8 mouse cellular contexts compared by ENCODE assay signal in the genomic region with DNA sequence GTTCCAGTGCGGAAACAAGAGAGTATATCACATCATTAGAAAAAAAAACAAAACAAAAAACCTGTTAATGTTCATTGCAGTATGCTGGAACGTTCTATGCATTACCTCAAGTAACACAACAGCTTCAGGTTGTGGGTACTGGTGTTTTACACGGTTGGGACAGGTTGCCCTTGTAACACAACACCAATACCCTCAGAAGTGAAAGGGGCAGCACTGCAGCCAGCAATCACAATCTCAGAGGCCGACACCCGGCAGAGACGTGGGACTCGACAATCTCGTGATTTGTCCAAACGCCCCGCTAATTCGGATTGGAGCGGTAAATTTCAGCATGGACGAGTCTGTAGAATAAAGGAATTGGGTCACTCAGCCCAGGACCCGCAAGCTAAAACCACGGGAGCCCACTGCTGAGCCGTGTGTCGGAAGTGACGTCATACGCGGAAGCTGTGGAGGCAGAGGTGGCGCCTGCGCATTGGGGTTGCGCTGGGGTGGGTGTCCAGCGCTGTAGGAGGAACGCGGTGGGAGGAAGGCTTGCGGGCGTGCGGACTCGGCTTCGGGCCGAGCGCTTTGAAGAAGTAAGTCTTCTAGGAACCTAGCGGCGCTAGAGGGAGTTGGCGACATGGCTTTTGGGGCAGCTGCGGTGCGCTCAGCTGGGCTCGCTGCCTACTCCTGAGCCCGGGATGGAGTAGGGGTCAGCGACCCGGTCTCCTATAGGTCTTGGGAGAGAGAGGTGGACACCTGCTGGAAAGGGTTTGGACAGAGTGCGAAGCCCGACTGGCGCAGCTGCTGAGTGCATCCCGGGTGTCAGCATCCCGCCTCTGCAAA. TPM values are rescaled to one million over a fixed set of nuclear protein-coding genes. Genes with fewer than 3 reads are reported as not detected.
DNase-seq lines count a peak whose midpoint lies in the region; ATAC-seq and TF ChIP-seq lines count a peak whose summit lies in the region.

A gene (plus strand): TSS at position 472 of the 822 bp plus-strand sequence.

- 1% methylated on average over 47 of the region's 47 CpGs for WGBS in bone marrow, adult 2 months
- WGBS in embryonic facial prominence, embryonic 15.5 days: 1% methylated on average over 47 of the region's 47 CpGs
- 2% methylated on average over 47 of the region's 47 CpGs for WGBS in heart, embryonic 10.5 days
- WGBS in kidney, embryonic 15.5 days: 2% methylated on average over 47 of the region's 47 CpGs

- DNase-seq in 416B (ENCODE audit: low read depth) (peak; percentile 95), liver (peak; percentile 95)
- peak; percentile 97 for DNase-seq in heart, embryonic 10.5 days (ENCODE audit: low spot score)
- DNase-seq in spleen, postnatal 4 days (ENCODE audit: low spot score in 2 of 2): peak; percentile 93 to 98

- ATAC-seq in embryonic facial prominence, embryonic 15.5 days (ENCODE audit: insufficient number of reproducible peaks, low FRiP score, low TSS enrichment, low read depth): peak; percentile 97
- ATAC-seq in kidney, embryonic 15.5 days (replicated peaks; ENCODE audit: low FRiP score): peak; percentile 98
- peak; percentile 96 for ATAC-seq in monocyte, adult 5-6 weeks (replicated peaks; ENCODE audit: insufficient number of reproducible peaks, low FRiP score, low TSS enrichment, poor library complexity, severe bottlenecking)

- no peaks in the 10 kb centered on the region for H3K27me3 ChIP-seq in embryonic facial prominence, embryonic 15.5 days
- H3K27me3 ChIP-seq in heart, embryonic 10.5 days (ENCODE audit: insufficient read depth, poor library complexity, severe bottlenecking): no peaks in the 10 kb centered on the region
- H3K27me3 ChIP-seq in kidney, embryonic 15.5 days: no peaks in the 10 kb centered on the region

- no peaks in the 10 kb centered on the region; the same call in none of the 2 replicates for H3K4me1 ChIP-seq in bone marrow, adult 2 months (ENCODE audit: control insufficient read depth, insufficient read depth, low read length)
- no peaks in the 10 kb centered on the region for H3K4me1 ChIP-seq in embryonic facial prominence, embryonic 15.5 days
- H3K4me1 ChIP-seq in heart, embryonic 10.5 days: peaks cover 11% of the 10 kb centered on the region; the same call in 1 of the 2 replicates
- H3K4me1 ChIP-seq in kidney, embryonic 15.5 days: peaks cover 9% of the 10 kb centered on the region

- peak; percentile 88 for TF ChIP-seq POLR2A in bone marrow, adult 2 months (IDR thresholded peaks at IDR 0.05; ENCODE audit: borderline replicate concordance, control insufficient read depth, low read depth, low read length)

- H3K9ac ChIP-seq in embryonic facial prominence, embryonic 15.5 days: peak within 1 kb of the TSS; percentile 79
- H3K9ac ChIP-seq in kidney, embryonic 15.5 days: peak within 1 kb of the TSS; percentile 69

- 0 out of 2 replicates have a peak, but pooled peaks cover 3% of the 10 kb centered on the region for H3K36me3 ChIP-seq in embryonic facial prominence, embryonic 15.5 days
- no peaks in the 10 kb centered on the region for H3K36me3 ChIP-seq in heart, embryonic 10.5 days
- peaks cover 1% of the 10 kb centered on the region; the same call in 1 of the 2 replicates for H3K36me3 ChIP-seq in kidney, embryonic 15.5 days

- H3K4me2 ChIP-seq in embryonic facial prominence, embryonic 15.5 days (replicated peaks): peak within 1 kb of the TSS; percentile 76
- peak within 1 kb of the TSS; percentile 95 for H3K4me2 ChIP-seq in kidney, embryonic 15.5 days

- no peaks in the 10 kb centered on the region for H3K9me3 ChIP-seq in embryonic facial prominence, embryonic 15.5 days (replicated peaks)
- H3K9me3 ChIP-seq in heart, embryonic 10.5 days: no peaks in the 10 kb centered on the region
- H3K9me3 ChIP-seq in kidney, embryonic 15.5 days (replicated peaks): no peaks in the 10 kb centered on the region

- H3K27ac ChIP-seq in bone marrow, adult 2 months (ENCODE audit: control insufficient read depth, insufficient read depth, low read depth, low read length, poor library complexity): peak within 1 kb of the TSS; percentile 86
- H3K27ac ChIP-seq in embryonic facial prominence, embryonic 15.5 days (replicated peaks): peak within 1 kb of the TSS; percentile 71
- peak within 1 kb of the TSS; percentile 90 for H3K27ac ChIP-seq in heart, embryonic 10.5 days
- H3K27ac ChIP-seq in kidney, embryonic 15.5 days: peak within 1 kb of the TSS; percentile 90

- peak; percentile 19; the same call in 1 of the 2 replicates for TF ChIP-seq CTCF in bone marrow, adult 2 months (IDR thresholded peaks at IDR 0.05; ENCODE audit: control insufficient read depth, insufficient read depth, low read length)

- H3K4me3 ChIP-seq in bone marrow, adult 2 months (replicated peaks; ENCODE audit: control insufficient read depth, low read depth, low read length): peak within 1 kb of the TSS; percentile 87
- H3K4me3 ChIP-seq in embryonic facial prominence, embryonic 15.5 days (replicated peaks): peak within 1 kb of the TSS; percentile 78
- peak within 1 kb of the TSS; percentile 79 for H3K4me3 ChIP-seq in heart, embryonic 10.5 days
- H3K4me3 ChIP-seq in kidney, embryonic 15.5 days (replicated peaks): peak within 1 kb of the TSS; percentile 86

RNA-seq across cellular contexts. Expression of the gene that starts here (rescaled TPM):
- polyA plus RNA-seq in bone marrow, adult 2 months (2011; ENCODE audit: insufficient read depth, insufficient read length, low replicate concordance, missing spikeins): 0.52 TPM in 1 of 2 replicates, not detected in the other
- 0.59 and 0.65 TPM in 2 replicates for polyA plus RNA-seq in embryonic facial prominence, embryonic 15.5 days (2015; fragmentation: Nextera tagmentation; extraction: Ambion mirVana)
- 0.48 and 0.63 TPM in 2 replicates for polyA plus RNA-seq in heart, embryonic 10.5 days (2016; fragmentation: Nextera tagmentation; extraction: Ambion mirVana)
- 0.73 and 0.90 TPM in 2 replicates for polyA plus RNA-seq in kidney, embryonic 15.5 days (2015; fragmentation: Nextera tagmentation; extraction: Ambion mirVana)
- total RNA-seq in monocyte, adult 5-6 weeks (2017): 0.11 to 0.29 TPM in 2 of 3 replicates, not detected in the other

Comparison
In these comparisons a context has a peak if more than half of its experiments do, and no peak if none do; other contexts are left out.
1. Peak in every context shown above with its lines: DNase-seq, ATAC-seq, H3K4me3 ChIP-seq and H3K27ac ChIP-seq.
2. Peak in ATAC-seq, H3K4me3 ChIP-seq, H3K27ac ChIP-seq, H3K9ac ChIP-seq and H3K4me2 ChIP-seq in embryonic facial prominence, embryonic 15.5 days; RNA of the gene not detected or under 1 TPM.
3. Peak in DNase-seq, H3K4me3 ChIP-seq and H3K27ac ChIP-seq in heart, embryonic 10.5 days; RNA of the gene not detected or under 1 TPM.
4. Peak in ATAC-seq, H3K4me3 ChIP-seq, H3K27ac ChIP-seq, H3K9ac ChIP-seq and H3K4me2 ChIP-seq in kidney, embryonic 15.5 days; RNA of the gene not detected or under 1 TPM.
5. Peak in ATAC-seq in monocyte, adult 5-6 weeks; RNA of the gene not detected or under 1 TPM.